Mouse (Mus musculus): ENCODE measurements at regions not wholly inside any gene's neighbourhood (a gene's known extent, or its start where the extent isn't known, plus 50 kb on each side); places are given as distances from the start of the nearest gene placed in this dataset.

- WGBS, result 79% methylated on average over 5 of the region's 5 CpGs
Measured at GRCm38 (mm10) chr13:85398834-85399233, 109.9 kb upstream of the Rasa1 start.

GRCm38 (mm10) chr13:85376338-85376998 lies 87.5 kb upstream of the Rasa1 start:
- Histone ChIP-seq H3K36me3 (ENCODE audit: control insufficient read depth, insufficient read depth, low read length) (no peaks in the 10 kb centered on the region), H3K4me2 (replicated peaks; ENCODE audit: low read depth, low read length, severe bottlenecking) (no peak overlapping the region), H3K4me3 (replicated peaks; ENCODE audit: low read length) (no peak overlapping the region), H3K27ac (replicated peaks; ENCODE audit: low read depth, low read length) (no peak overlapping the region), H3K9me3 (ENCODE audit: control insufficient read depth, low read length) (no peaks in the 10 kb centered on the region), H3K27me3 (ENCODE audit: control insufficient read depth, insufficient read depth, low read length) (no peaks in the 10 kb centered on the region), H3K9ac (ENCODE audit: low read depth, low read length, severe bottlenecking) (no peak overlapping the region), H3K4me1 (ENCODE audit: control insufficient read depth, insufficient read depth, low read length) (no peaks in the 10 kb centered on the region)
- no peak for DNase-seq (ENCODE audit: low spot score)
- no peak for ATAC-seq (ENCODE audit: low FRiP score, low read depth)
- no peak for TF ChIP-seq POLR2A (IDR thresholded peaks at IDR 0.05; ENCODE audit: borderline replicate concordance, extremely low read depth, insufficient read depth, insufficient read length)
- 82% methylated on average over 3 of the region's 3 CpGs for WGBS

More at GRCm38 (mm10) chr13:85398834-85399233, 109.9 kb upstream of the Rasa1 start:
- ATAC-seq (ENCODE audit: low FRiP score, low read depth), result no peak
- DNase-seq (ENCODE audit: low spot score), result no peak
- Histone ChIP-seq H3K4me3 (replicated peaks; ENCODE audit: low read length) (no peak overlapping the region), H3K4me2 (replicated peaks; ENCODE audit: low read depth, low read length, severe bottlenecking) (no peak overlapping the region), H3K27me3 (ENCODE audit: control insufficient read depth, insufficient read depth, low read length) (no peaks in the 10 kb centered on the region), H3K27ac (replicated peaks; ENCODE audit: low read depth, low read length) (no peak overlapping the region), H3K4me1 (ENCODE audit: control insufficient read depth, insufficient read depth, low read length) (no peaks in the 10 kb centered on the region), H3K36me3 (ENCODE audit: control insufficient read depth, insufficient read depth, low read length) (no peaks in the 10 kb centered on the region), H3K9ac (ENCODE audit: low read depth, low read length, severe bottlenecking) (no peak overlapping the region), H3K9me3 (ENCODE audit: control insufficient read depth, low read length) (no peaks in the 10 kb centered on the region)
- TF ChIP-seq POLR2A (IDR thresholded peaks at IDR 0.05; ENCODE audit: borderline replicate concordance, extremely low read depth, insufficient read depth, insufficient read length), result no peak

- TF ChIP-seq POLR2A (IDR thresholded peaks at IDR 0.05; ENCODE audit: borderline replicate concordance, extremely low read depth, insufficient read depth, insufficient read length), result no peak
- no peaks in the 10 kb centered on the region for H3K9me3 ChIP-seq (ENCODE audit: control insufficient read depth, low read length)
- H3K4me3 ChIP-seq (replicated peaks; ENCODE audit: low read length), result no peak overlapping the region
- H3K36me3 ChIP-seq (ENCODE audit: control insufficient read depth, insufficient read depth, low read length), result no peaks in the 10 kb centered on the region
- no peak overlapping the region for H3K27ac ChIP-seq (replicated peaks; ENCODE audit: low read depth, low read length)
- no peak overlapping the region for H3K4me2 ChIP-seq (replicated peaks; ENCODE audit: low read depth, low read length, severe bottlenecking)
- H3K27me3 ChIP-seq (ENCODE audit: control insufficient read depth, insufficient read depth, low read length), result no peaks in the 10 kb centered on the region
- no peak for DNase-seq (ENCODE audit: low spot score)
- 43% methylated on average over 2 of the region's 2 CpGs for WGBS
- H3K4me1 ChIP-seq (ENCODE audit: control insufficient read depth, insufficient read depth, low read length), result no peaks in the 10 kb centered on the region
- no peak for ATAC-seq (ENCODE audit: low FRiP score, low read depth)
- H3K9ac ChIP-seq (ENCODE audit: low read depth, low read length, severe bottlenecking), result no peak overlapping the region
Measured at GRCm38 (mm10) chr13:85359621-85360020, 70.7 kb upstream of the Rasa1 start.

- TF ChIP-seq POLR2A (IDR thresholded peaks at IDR 0.05; ENCODE audit: borderline replicate concordance, extremely low read depth, insufficient read depth, insufficient read length), result no peak
- 80% methylated on average over 6 of the region's 6 CpGs for WGBS
- Histone ChIP-seq H3K27me3 (ENCODE audit: control insufficient read depth, insufficient read depth, low read length) (no peaks in the 10 kb centered on the region), H3K36me3 (ENCODE audit: control insufficient read depth, insufficient read depth, low read length) (no peaks in the 10 kb centered on the region), H3K4me1 (ENCODE audit: control insufficient read depth, insufficient read depth, low read length) (no peaks in the 10 kb centered on the region), H3K4me3 (replicated peaks; ENCODE audit: low read length) (no peak overlapping the region), H3K4me2 (replicated peaks; ENCODE audit: low read depth, low read length, severe bottlenecking) (no peak overlapping the region), H3K9ac (ENCODE audit: low read depth, low read length, severe bottlenecking) (no peak overlapping the region), H3K9me3 (ENCODE audit: control insufficient read depth, low read length) (no peaks in the 10 kb centered on the region), H3K27ac (replicated peaks; ENCODE audit: low read depth, low read length) (no peak overlapping the region)
- DNase-seq (ENCODE audit: low spot score), result no peak
- no peak for ATAC-seq (ENCODE audit: low FRiP score, low read depth)
Measured at GRCm38 (mm10) chr13:85359143-85359542, 70.2 kb upstream of the Rasa1 start.

- Histone ChIP-seq H3K27me3 (ENCODE audit: control insufficient read depth, insufficient read depth, low read length) (no peaks in the 10 kb centered on the region), H3K4me1 (ENCODE audit: control insufficient read depth, insufficient read depth, low read length) (no peaks in the 10 kb centered on the region), H3K4me3 (replicated peaks; ENCODE audit: low read length) (no peak overlapping the region), H3K36me3 (ENCODE audit: control insufficient read depth, insufficient read depth, low read length) (no peaks in the 10 kb centered on the region), H3K9me3 (ENCODE audit: control insufficient read depth, low read length) (no peaks in the 10 kb centered on the region), H3K9ac (ENCODE audit: low read depth, low read length, severe bottlenecking) (no peak overlapping the region), H3K4me2 (replicated peaks; ENCODE audit: low read depth, low read length, severe bottlenecking) (no peak overlapping the region), H3K27ac (replicated peaks; ENCODE audit: low read depth, low read length) (no peak overlapping the region)
- 65% methylated on average over 3 of the region's 3 CpGs for WGBS
- ATAC-seq (ENCODE audit: low FRiP score, low read depth) (no peak), DNase-seq (ENCODE audit: low spot score) (no peak)
- no peak for TF ChIP-seq POLR2A (IDR thresholded peaks at IDR 0.05; ENCODE audit: borderline replicate concordance, extremely low read depth, insufficient read depth, insufficient read length)
Measured at GRCm38 (mm10) chr13:85352061-85352460, 63.1 kb upstream of the Rasa1 start.

All from limb, embryonic 14.5 days (tissue).